Mouse (Mus musculus): ENCODE results near the gene Tram2.

The Tram2 gene

GRCm38 (mm10) chr1:21010282-21010800 lies 68.7 kb downstream of the Tram2 start:
- no peak for DNase-seq (ENCODE audit: low spot score)

- no peak for DNase-seq (ENCODE audit: low spot score)
These were observed 70.1 kb downstream of the Tram2 start for GRCm38 (mm10) chr1:21008891-21009290.

- no peak for DNase-seq (ENCODE audit: low spot score)
These were observed 70.9 kb downstream of the Tram2 start for GRCm38 (mm10) chr1:21007941-21008701.

- no peak for DNase-seq (ENCODE audit: low spot score)
These were observed 72.3 kb downstream of the Tram2 start for GRCm38 (mm10) chr1:21006775-21007174.

- DNase-seq (ENCODE audit: low spot score): no peak
These were observed 74.4 kb downstream of the Tram2 start for GRCm38 (mm10) chr1:21004596-21004995.

GRCm38 (mm10) chr1:21002246-21003142 lies 76.5 kb downstream of the Tram2 start:
- no peak for DNase-seq (ENCODE audit: low spot score)

- DNase-seq (ENCODE audit: low spot score): no peak
These were observed 81.1 kb downstream of the Tram2 start for GRCm38 (mm10) chr1:20997881-20998389.

GRCm38 (mm10) chr1:20997328-20997689 lies 81.7 kb downstream of the Tram2 start:
- no peak for DNase-seq (ENCODE audit: low spot score)

GRCm38 (mm10) chr1:20996603-20997327 lies 82.3 kb downstream of the Tram2 start:
- no peak for DNase-seq (ENCODE audit: low spot score)

GRCm38 (mm10) chr1:20995331-20995986 lies 83.6 kb downstream of the Tram2 start:
- DNase-seq (ENCODE audit: low spot score): no peak

GRCm38 (mm10) chr1:20994338-20994737 lies 84.7 kb downstream of the Tram2 start:
- no peak for DNase-seq (ENCODE audit: low spot score)

- no peak for DNase-seq (ENCODE audit: low spot score)
These were observed 85.3 kb downstream of the Tram2 start for GRCm38 (mm10) chr1:20993690-20994089.

- no peak for DNase-seq (ENCODE audit: low spot score)
These were observed 89.5 kb downstream of the Tram2 start for GRCm38 (mm10) chr1:20989461-20990083.

- no peak for DNase-seq (ENCODE audit: low spot score)
These were observed 92.5 kb downstream of the Tram2 start for GRCm38 (mm10) chr1:20986378-20987056.

GRCm38 (mm10) chr1:20984582-20984981 lies 94.4 kb downstream of the Tram2 start:
- DNase-seq (ENCODE audit: low spot score): no peak

- no peak for DNase-seq (ENCODE audit: low spot score)
These were observed 94.9 kb downstream of the Tram2 start for GRCm38 (mm10) chr1:20984103-20984502.

GRCm38 (mm10) chr1:20981764-20982163 lies 97.3 kb downstream of the Tram2 start:
- no peak for DNase-seq (ENCODE audit: low spot score)

GRCm38 (mm10) chr1:20980553-20980952 lies 98.5 kb downstream of the Tram2 start:
- no peak for DNase-seq (ENCODE audit: low spot score)

GRCm38 (mm10) chr1:20974341-20975135 lies 104.5 kb downstream of the Tram2 start:
- no peak for DNase-seq (ENCODE audit: low spot score)

GRCm38 (mm10) chr1:20973389-20973788 lies 105.6 kb downstream of the Tram2 start:
- no peak for DNase-seq (ENCODE audit: low spot score)
